Mouse (Mus musculus): Measurements from ENCODE around the gene Usp13. TPM values are rescaled to one million over a fixed set of nuclear protein-coding genes. Genes with fewer than 3 reads are reported as not detected.

Gene Usp13
- total RNA-seq, 2 experiments from 2014 or later, result 19.5 to 20.9 TPM

DNA sequence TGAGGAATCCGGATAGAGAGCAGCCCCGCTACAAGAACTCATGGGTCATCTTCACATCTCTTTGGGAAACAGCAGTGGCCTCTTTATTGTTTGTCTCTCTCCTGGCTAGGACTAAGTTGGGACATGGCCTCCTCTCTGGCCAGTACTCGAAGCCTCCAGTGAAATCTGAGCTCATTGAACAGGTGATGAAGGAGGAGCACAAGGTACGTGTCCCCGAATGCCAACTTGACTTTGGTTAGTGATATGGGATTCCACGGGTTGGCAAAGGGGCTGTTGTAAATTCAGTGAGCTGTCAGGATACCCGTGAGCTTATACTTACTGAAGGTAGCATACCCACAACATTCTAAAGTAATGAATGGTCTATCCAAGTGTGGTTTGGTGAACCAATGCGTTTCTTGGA is 69.0 kb downstream of the Usp13 start:
- no peak overlapping the region for H3K4me3 ChIP-seq
- DNase-seq (ENCODE audit: low spot score in 2 of 2), result no peak
- no peak for TF ChIP-seq CTCF (conservative IDR thresholded peaks at IDR 0.05)
- H3K27ac ChIP-seq, result no peak overlapping the region

DNA sequence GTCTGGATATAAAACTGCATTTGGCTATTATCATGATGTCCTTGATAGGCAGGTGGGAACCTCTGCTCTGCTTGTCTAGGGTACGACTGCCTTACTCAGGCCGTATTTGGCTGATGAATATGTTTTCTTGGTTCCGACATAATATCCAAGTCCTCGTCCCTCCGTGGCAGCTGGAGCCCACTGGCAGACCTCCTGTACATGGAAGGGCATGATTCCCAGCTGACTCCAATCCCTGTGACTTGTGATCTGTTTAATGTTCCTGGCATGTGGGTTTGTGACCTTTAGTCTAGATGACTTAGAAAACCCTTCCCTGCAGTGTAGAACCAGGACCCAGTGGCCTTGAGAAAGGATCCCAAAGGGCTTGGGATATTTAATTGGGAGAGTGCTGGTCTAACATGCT is 71.5 kb downstream of the Usp13 start:
- Histone ChIP-seq H3K27ac (no peak overlapping the region), H3K4me3 (no peak overlapping the region)
- TF ChIP-seq CTCF (conservative IDR thresholded peaks at IDR 0.05), result no peak
- DNase-seq (ENCODE audit: low spot score in 2 of 2), result no peak

DNA sequence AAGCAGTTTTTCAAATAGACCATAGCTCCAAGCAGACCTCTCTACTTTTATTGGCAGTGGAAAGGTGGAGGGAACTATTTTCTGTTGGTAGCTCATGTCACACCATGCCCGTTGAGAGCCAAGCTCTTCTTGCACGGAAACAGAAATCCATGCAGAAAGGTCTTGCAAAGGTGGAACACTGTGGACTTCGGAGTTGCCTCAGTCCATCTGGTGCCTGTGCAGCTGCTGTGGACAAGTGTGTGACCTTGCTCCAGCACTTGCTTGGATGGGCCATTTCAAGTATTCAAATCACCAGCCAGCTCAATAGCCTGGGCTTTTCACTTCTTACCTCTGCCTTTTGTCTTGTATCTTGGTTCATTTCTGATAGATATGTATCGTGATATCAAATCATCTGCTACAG is 72.8 kb downstream of the Usp13 start:
- no peak overlapping the region for H3K4me3 ChIP-seq
- H3K27ac ChIP-seq, result no peak overlapping the region
- TF ChIP-seq CTCF (conservative IDR thresholded peaks at IDR 0.05), result no peak
- no peak for DNase-seq (ENCODE audit: low spot score in 2 of 2)

DNA sequence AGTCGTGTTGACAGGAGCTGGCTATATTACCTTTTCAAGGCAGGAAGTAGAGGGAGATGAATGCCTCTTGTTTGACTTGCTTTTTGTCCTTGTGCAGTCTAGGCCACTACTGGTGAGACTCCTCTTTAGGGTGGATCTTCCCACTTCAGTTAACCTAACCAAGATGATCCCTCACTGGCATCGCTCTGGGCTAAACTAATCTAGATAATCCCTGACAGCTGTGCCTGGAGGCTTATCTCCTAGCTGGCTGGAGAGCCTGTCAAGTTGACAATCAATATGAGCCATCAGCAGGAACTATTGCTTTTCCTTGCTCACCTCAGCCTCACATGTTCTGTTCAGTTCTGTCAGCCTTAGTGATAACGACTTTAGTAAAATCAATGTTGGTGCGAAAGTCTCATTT is 86.1 kb downstream of the Usp13 start:
- Histone ChIP-seq H3K27ac (no peak overlapping the region), H3K4me3 (no peak overlapping the region)
- no peak for DNase-seq (ENCODE audit: low spot score in 2 of 2)
- no peak for TF ChIP-seq CTCF (conservative IDR thresholded peaks at IDR 0.05)

DNA sequence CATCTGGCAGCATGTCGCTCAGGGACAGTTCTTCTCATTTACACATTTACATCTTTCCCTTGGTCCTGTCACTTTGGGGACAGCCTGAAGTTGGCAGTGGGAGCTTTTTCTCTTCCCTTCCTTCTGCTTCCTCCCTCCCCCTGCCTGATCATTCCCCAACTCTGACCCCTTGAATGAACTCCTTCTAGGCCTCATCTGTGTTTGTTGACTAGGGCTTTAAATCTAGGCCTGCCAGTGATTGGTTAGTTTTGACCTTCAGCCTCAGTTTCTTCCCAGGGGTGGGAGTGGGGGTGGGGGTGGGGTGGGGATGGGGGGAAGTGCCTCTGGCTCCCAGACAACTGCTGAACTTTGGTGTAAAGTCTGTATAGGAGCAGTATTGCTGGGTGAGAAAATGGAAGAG is 87.3 kb downstream of the Usp13 start:
- TF ChIP-seq CTCF (conservative IDR thresholded peaks at IDR 0.05), result no peak
- H3K4me3 ChIP-seq, result no peak overlapping the region
- DNase-seq (ENCODE audit: low spot score in 2 of 2), result no peak
- H3K27ac ChIP-seq, result no peak overlapping the region

DNA sequence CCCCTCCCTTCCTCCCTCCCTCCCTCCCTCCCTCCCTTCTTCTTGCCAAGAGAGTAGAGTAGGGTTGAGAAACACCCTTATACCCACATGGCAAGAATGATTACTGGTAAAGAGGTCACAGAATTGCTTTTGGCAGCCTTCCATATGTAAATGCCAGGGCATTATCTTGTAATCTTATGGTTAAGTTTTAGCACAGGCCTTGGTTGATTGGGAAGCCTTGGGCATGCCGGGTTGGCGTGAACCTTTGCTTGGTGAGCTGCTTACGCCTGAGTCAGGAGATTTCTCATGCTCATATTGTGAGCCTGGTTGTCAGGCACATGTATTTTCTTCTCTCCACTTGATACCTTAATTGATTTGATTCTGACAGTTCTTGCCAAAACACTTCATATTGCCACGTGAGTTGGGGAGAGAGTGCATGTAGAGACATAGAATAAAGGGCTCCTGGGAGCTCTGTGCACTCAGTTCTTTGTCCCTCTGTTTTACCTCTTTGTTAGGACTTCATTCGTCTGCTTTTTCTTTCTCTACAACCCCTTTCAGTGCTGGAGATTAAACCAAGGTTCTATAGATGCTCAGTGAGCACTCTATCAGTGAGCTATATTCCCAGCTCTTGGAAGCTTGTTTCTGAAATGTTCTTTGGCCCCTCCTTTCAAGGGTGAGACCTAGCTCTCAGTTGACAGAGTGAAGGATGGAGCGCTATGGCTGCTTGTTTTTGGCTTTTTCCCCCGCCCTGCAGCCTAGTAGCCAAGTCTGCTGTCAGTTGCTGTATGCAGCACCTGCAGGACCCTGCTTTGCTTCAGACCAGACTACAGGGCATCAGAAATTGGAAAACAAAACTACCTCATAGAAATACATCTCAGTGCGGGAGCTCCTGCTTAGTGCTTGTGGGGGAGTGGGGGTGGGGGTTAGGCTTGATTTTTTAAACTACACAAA is 88.8 kb downstream of the Usp13 start:
- H3K27ac ChIP-seq, result no peak overlapping the region
- no peak for DNase-seq (ENCODE audit: low spot score in 2 of 2)

DNA sequence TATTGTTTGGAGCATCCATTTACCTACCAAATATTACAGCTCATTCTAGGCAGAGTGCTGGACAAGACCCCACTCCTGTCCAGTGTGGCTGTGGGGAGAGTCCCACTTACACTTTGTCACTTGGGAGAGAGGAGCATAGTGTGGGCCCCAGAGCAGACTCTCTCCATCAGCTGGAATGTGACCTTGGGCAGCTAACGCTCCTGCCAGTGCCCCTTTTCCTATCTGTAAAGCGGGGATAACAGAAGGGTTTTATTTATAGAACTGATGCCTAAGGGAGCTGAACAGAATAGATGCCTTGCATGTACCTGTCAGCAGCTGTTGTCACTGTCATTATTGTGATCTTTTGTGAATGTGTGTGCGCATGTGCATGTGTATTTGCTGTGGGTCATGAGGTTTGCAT is 91.1 kb downstream of the Usp13 start:
- TF ChIP-seq CTCF (conservative IDR thresholded peaks at IDR 0.05), result no peak
- Histone ChIP-seq H3K27ac (no peak overlapping the region), H3K4me3 (no peak overlapping the region)
- no peak for DNase-seq (ENCODE audit: low spot score in 2 of 2)

More for the DNA sequence above, 88.8 kb downstream of the Usp13 start:
- no peak overlapping the region for H3K4me3 ChIP-seq
- no peak for TF ChIP-seq CTCF (conservative IDR thresholded peaks at IDR 0.05)

DNA sequence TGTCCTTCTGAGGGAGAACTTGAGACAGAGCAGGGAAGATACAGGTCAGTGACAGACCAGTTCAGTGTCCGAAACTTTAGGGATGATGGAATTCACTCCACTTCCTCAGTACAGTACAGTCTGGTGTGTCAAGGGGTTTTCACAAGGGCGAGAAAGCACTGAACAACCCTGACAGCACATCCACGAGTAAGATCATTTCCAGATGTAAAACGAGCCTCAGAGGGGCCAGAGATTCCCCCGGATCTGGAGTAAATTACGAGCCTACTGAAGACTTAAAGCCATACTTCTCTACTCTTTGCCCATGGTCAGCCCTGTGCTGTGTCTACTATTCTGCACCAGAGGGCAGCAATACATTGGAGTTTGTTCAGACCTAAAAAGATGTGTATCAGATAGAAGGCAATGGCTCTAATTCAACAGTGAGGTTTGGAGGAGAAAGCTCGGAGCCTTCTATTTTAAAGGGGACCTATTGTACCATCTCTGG is 92.8 kb downstream of the Usp13 start:
- H3K4me3 ChIP-seq, result no peak overlapping the region
- peak; percentile 50 to 65 for DNase-seq (ENCODE audit: low spot score in 2 of 2)
- H3K27ac ChIP-seq, result 0 out of 2 replicates have a peak overlapping the region, but pooled peaks have one; percentile 40
- TF ChIP-seq CTCF (conservative IDR thresholded peaks at IDR 0.05), result peak; percentile 88

DNA sequence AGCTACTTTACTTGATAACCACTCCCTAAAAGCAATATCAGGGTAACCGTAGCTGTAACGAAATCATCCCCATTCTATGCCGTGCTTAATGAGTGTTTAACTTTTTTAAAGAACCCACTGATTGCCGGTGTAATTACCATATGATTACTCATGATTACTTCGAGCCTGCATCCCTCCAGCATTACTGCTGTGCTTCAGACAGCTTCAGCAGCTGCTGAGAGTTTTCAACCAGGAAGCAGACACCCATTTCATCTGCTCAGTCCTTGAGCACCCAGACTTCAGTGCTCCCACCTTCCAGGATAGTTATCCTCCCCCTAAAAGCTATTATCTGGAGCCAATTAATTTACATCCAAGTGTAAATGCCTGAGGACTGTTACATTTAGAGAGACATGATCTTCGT is 106.8 kb downstream of the Usp13 start:
- no peak for DNase-seq (ENCODE audit: low spot score in 2 of 2)
- TF ChIP-seq CTCF (conservative IDR thresholded peaks at IDR 0.05), result no peak
- Histone ChIP-seq H3K27ac (no peak overlapping the region), H3K4me3 (no peak overlapping the region)

DNA sequence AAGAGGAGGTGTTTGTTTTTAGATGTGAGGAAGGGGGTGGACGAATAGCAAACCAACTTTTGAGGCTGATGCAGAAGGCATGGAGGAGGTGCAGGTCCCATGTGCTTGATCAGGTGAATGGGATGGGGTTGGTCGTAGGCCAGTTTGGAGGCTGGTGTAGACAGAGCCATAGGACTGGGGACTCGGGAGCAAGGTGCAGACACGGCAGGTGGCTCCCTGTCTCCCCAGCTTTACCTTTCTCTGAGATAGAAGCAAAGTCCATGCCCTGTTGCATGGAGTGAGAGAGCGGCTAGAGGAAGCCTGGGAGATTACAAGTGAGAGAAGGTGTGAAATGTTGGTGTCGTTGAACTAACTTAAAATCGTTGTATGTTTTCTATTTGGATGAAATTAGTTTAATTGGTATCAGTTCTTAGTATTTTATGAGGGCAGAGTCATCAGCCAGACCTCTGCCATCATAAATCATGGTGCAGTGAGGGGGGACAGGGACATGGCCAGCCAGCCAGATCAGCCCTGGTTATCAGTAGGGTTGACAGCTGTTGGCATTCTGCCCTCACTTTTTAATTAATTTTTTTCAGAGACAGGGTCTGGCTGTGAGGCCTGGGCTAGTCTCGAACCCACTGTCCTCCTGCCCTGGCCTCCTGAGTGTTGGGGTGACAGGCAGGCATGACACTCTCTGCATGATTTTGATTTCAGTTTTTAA is 122.6 kb downstream of the Usp13 start:
- no peak for TF ChIP-seq CTCF (conservative IDR thresholded peaks at IDR 0.05)
- no peak overlapping the region for H3K4me3 ChIP-seq

DNA sequence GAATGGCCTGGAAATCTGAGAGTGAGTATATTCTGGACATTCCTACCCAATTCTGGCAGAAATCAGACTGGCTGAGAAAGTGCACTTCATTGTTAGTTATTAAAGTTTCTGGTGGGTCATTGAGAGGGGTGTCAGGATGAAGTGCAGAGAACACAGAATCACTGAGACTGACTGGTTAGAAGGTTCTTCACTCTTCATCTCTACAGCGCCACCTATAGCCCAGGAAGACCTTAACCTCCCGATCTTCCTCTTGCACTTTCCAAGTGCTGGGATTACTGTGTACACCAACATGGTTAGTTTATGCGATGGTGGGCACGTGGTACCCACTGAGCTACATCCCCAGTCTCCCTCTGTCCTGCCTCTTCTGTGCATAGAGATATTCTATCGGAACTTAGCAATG is 130.1 kb downstream of the Usp13 start:
- H3K27ac ChIP-seq, result no peak overlapping the region
- peak; percentile 47 for TF ChIP-seq CTCF (conservative IDR thresholded peaks at IDR 0.05)
- H3K4me3 ChIP-seq, result no peak overlapping the region
- no peak for DNase-seq (ENCODE audit: low spot score in 2 of 2)

More for the DNA sequence above, 122.6 kb downstream of the Usp13 start:
- no peak for DNase-seq (ENCODE audit: low spot score in 2 of 2)
- peak overlapping the region; percentile 72 for H3K27ac ChIP-seq

DNA sequence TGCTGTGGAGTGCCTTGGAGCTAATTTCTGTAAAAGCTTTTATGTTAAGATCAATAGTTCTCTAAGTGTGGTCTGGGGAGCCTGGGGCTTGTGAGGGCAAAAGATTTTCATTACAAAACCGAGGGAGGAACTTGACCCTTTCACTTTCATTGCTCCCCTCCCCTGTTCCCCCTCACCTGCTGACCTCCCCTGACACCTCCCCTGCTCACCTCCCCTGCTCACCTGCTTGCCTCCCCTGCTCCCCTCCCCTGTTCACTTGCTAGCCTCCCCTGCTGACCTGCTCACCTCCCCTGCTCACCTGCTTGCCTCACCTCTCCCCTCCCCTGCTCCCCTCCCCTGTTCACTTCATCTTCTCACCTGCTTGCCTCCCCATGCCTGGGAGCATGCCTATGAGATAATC is 134.0 kb downstream of the Usp13 start:
- TF ChIP-seq CTCF (conservative IDR thresholded peaks at IDR 0.05), result no peak
- no peak for DNase-seq (ENCODE audit: low spot score in 2 of 2)
- no peak overlapping the region for H3K4me3 ChIP-seq
- H3K27ac ChIP-seq, result no peak overlapping the region

DNA sequence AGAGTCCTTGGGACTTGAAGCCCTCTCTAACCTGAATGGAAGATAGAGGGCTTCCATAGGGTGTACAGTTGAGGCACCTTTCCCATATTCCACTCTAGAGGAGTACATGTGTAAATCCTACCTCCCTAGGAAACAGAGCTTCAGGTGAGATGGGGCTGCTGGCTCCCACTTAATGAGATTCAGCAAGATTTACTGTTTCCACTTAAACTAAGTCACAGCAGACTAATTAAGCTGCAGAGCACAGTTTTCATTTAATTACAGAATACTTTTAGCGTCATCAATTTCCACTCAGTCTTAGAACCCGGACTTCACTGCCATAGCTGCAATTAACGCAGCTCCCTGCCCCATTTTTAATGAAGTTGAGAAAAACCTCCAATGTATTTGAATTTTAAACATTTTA is 144.1 kb downstream of the Usp13 start:
- Histone ChIP-seq H3K27ac (no peak overlapping the region), H3K4me3 (no peak overlapping the region)
- no peak for DNase-seq (ENCODE audit: low spot score in 2 of 2)
- no peak for TF ChIP-seq CTCF (conservative IDR thresholded peaks at IDR 0.05)

Data from layer of hippocampus, adult 2 months (tissue).